In the genomic region with DNA sequence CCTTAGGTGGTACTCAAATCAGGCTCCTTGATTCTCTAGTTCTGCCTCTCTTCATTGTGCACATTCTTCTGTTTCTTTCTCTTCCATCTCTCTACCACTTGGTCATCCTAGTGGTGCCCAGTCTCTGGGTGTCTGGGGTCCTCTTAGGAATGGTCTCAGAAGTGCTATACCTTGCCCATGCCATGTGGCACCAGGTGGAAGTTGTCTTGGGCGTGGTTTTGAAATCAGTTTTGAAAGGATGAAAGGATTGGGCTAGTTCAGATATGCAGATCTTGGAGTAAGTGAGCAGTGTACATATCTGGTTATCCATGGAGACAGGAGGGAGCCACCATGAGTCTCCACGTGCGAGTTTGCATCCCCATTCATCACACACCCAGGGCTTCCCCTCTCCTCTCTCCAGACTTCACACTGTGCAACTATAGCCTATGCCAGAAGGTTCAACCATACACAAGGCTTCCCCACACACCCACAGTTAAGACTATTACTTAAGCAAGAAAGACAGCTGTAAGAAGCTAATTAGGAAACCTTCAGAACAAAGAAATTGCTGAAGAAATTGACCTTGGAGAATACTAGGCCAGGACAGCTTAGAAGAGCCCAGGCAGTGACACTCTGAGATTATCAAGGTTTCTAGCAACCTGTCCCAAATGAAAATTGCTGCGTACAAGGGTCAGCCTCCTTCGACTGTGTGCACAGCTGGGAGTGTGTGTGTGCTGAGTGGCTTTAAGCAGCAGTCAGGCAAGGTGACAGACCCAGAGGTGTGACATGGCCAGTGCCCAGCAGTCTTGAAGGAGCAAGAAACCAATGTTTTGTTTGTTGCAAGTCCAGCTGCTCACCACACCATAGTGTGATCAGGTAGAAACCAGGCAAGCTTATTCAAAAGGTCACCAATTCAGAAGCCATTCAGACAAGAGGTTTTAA, we compare ENCODE assay signal across 10 mouse cellular contexts. TPM values are rescaled to one million over a fixed set of nuclear protein-coding genes. Genes with fewer than 3 reads are reported as not detected.
A peak's percentile ranks its signal among the peaks of the same experiment; 100 is the strongest.
DNase-seq lines count a peak whose midpoint lies in the region; ATAC-seq and TF ChIP-seq lines count a peak whose summit lies in the region.
"Had no signal": no experiment of that assay in that cellular context is flagged by ENCODE, and none has a peak within 500 bp of the region (broad histone marks: within the 10 kb centered on the region; RNA-seq: fewer than 3 reads in every experiment).

No protein-coding gene starts in this region.

- no peaks in the 10 kb centered on the region for H3K9me3 ChIP-seq in lung, postnatal 0 days (ENCODE audit: low read length)
- H3K9me3 ChIP-seq in forebrain, embryonic 13.5 days (replicated peaks): no peaks in the 10 kb centered on the region
- no peaks in the 10 kb centered on the region for H3K9me3 ChIP-seq in limb, embryonic 12.5 days
- no peaks in the 10 kb centered on the region for H3K9me3 ChIP-seq in neural tube, embryonic 12.5 days

- H3K4me1 ChIP-seq in lung, postnatal 0 days (ENCODE audit: insufficient read depth, low read depth, low read length): no peaks in the 10 kb centered on the region
- no peaks in the 10 kb centered on the region for H3K4me1 ChIP-seq in forebrain, embryonic 13.5 days
- H3K4me1 ChIP-seq in limb, embryonic 12.5 days (replicated peaks): peaks cover 12% of the 10 kb centered on the region
- H3K4me1 ChIP-seq in neural tube, embryonic 12.5 days: no peaks in the 10 kb centered on the region

- H3K36me3 ChIP-seq in lung, postnatal 0 days (ENCODE audit: insufficient read depth, low read length): peaks cover 21% of the 10 kb centered on the region
- peaks cover 43% of the 10 kb centered on the region for H3K36me3 ChIP-seq in forebrain, embryonic 13.5 days (ENCODE audit: poor library complexity, severe bottlenecking)
- H3K36me3 ChIP-seq in limb, embryonic 12.5 days: peaks cover 47% of the 10 kb centered on the region
- H3K36me3 ChIP-seq in neural tube, embryonic 12.5 days: peaks cover 41% of the 10 kb centered on the region

- no peak overlapping the region for H3K27ac ChIP-seq in lung, postnatal 0 days (ENCODE audit: low read length)
- H3K27ac ChIP-seq in forebrain, embryonic 13.5 days: 0 out of 2 replicates have a peak overlapping the region, but pooled peaks have one; percentile 15
- H3K27ac ChIP-seq in limb, embryonic 12.5 days: peak overlapping the region; percentile 50; the same call in 1 of the 2 replicates
- no peak overlapping the region for H3K27ac ChIP-seq in neural tube, embryonic 12.5 days
- H3K27ac ChIP-seq: gastrocnemius, adult 2 months had no signal

- TF ChIP-seq EP300 in lung, postnatal 0 days (IDR thresholded peaks at IDR 0.05): no peak

- peak; percentile 39 for DNase-seq in lung, postnatal 0 days (ENCODE audit: low spot score)
- no peak for DNase-seq in lung, postnatal 14 days
- no peak for DNase-seq in cerebellum, postnatal 10 days
- DNase-seq in adrenal gland, postnatal 14 days: no peak
- DNase-seq: cerebellum, adult 11 months; gastrocnemius, adult 2 months; right cerebral cortex, postnatal 25 days had no signal

- ATAC-seq in lung, postnatal 0 days: peak; percentile 43
- ATAC-seq in forebrain, embryonic 13.5 days: 0 out of 2 replicates have a peak, but pooled peaks have one; percentile 16
- ATAC-seq in limb, embryonic 12.5 days (ENCODE audit: insufficient number of reproducible peaks, insufficient read depth, low FRiP score, low TSS enrichment, low read depth): no peak
- ATAC-seq in neural tube, embryonic 12.5 days (ENCODE audit: low FRiP score, low read depth): peak; percentile 33; the same call in 1 of the 2 replicates

- H3K9ac ChIP-seq in lung, postnatal 0 days (replicated peaks; ENCODE audit: low read depth): no peak overlapping the region
- no peak overlapping the region for H3K9ac ChIP-seq in forebrain, embryonic 13.5 days
- H3K9ac ChIP-seq in limb, embryonic 12.5 days (replicated peaks): no peak overlapping the region
- H3K9ac ChIP-seq in neural tube, embryonic 12.5 days: no peak overlapping the region

- 29% methylated on average over 5 of the region's 5 CpGs for WGBS in lung, postnatal 0 days
- 44% methylated on average over 5 of the region's 5 CpGs for WGBS in forebrain, embryonic 13.5 days
- WGBS in limb, embryonic 12.5 days: 42% methylated on average over 5 of the region's 5 CpGs
- WGBS in neural tube, embryonic 12.5 days: 46% methylated on average over 5 of the region's 5 CpGs

- H3K4me2 ChIP-seq in lung, postnatal 0 days (replicated peaks; ENCODE audit: low read depth, low read length): no peak overlapping the region
- H3K4me2 ChIP-seq in forebrain, embryonic 13.5 days: no peak overlapping the region
- no peak overlapping the region for H3K4me2 ChIP-seq in limb, embryonic 12.5 days
- H3K4me2 ChIP-seq in neural tube, embryonic 12.5 days (replicated peaks): no peak overlapping the region

- TF ChIP-seq CTCF in lung, postnatal 0 days (IDR thresholded peaks at IDR 0.05): no peak

- no peak overlapping the region for H3K4me3 ChIP-seq in lung, postnatal 0 days (ENCODE audit: low read depth, low read length)
- H3K4me3 ChIP-seq in forebrain, embryonic 13.5 days: no peak overlapping the region
- no peak overlapping the region for H3K4me3 ChIP-seq in limb, embryonic 12.5 days (replicated peaks)
- H3K4me3 ChIP-seq in neural tube, embryonic 12.5 days: no peak overlapping the region
- H3K4me3 ChIP-seq: gastrocnemius, adult 2 months had no signal

- no peaks in the 10 kb centered on the region for H3K27me3 ChIP-seq in lung, postnatal 0 days (replicated peaks; ENCODE audit: insufficient read depth, low read length)
- H3K27me3 ChIP-seq in forebrain, embryonic 13.5 days: no peaks in the 10 kb centered on the region
- no peaks in the 10 kb centered on the region for H3K27me3 ChIP-seq in limb, embryonic 12.5 days
- no peaks in the 10 kb centered on the region for H3K27me3 ChIP-seq in neural tube, embryonic 12.5 days (replicated peaks)

RNA-seq across cellular contexts. Expression of gene Rps15a, which starts 12.3 kb away (rescaled TPM):
- polyA plus RNA-seq in lung, postnatal 0 days (2015; fragmentation: Nextera tagmentation; extraction: Ambion mirVana): 556 and 600 TPM in 2 replicates
- 632 and 719 TPM in 2 replicates for polyA plus RNA-seq in forebrain, embryonic 13.5 days (2015; fragmentation: Nextera tagmentation; extraction: Ambion mirVana)
- 724 and 793 TPM in 2 replicates for polyA plus RNA-seq in limb, embryonic 12.5 days (2016; fragmentation: Nextera tagmentation; extraction: Ambion mirVana)
- 496 and 504 TPM in 2 replicates for polyA plus RNA-seq in neural tube, embryonic 12.5 days (2016; fragmentation: Nextera tagmentation; extraction: Ambion mirVana)
- total RNA-seq in adrenal gland, postnatal 14 days (2021): 705 and 913 TPM in 2 replicates

RNA-seq across cellular contexts. Expression of gene Arl6ip1, which starts 25.7 kb away (rescaled TPM):
- 550 and 573 TPM in 2 replicates for polyA plus RNA-seq in lung, postnatal 0 days (2015; fragmentation: Nextera tagmentation; extraction: Ambion mirVana)
- polyA plus RNA-seq in forebrain, embryonic 13.5 days (2015; fragmentation: Nextera tagmentation; extraction: Ambion mirVana): 696 and 753 TPM in 2 replicates
- polyA plus RNA-seq in limb, embryonic 12.5 days (2016; fragmentation: Nextera tagmentation; extraction: Ambion mirVana): 420 and 476 TPM in 2 replicates
- polyA plus RNA-seq in neural tube, embryonic 12.5 days (2016; fragmentation: Nextera tagmentation; extraction: Ambion mirVana): 389 and 484 TPM in 2 replicates
- total RNA-seq in adrenal gland, postnatal 14 days (2021): 151 and 154 TPM in 2 replicates

Comparison
In these comparisons a context has a peak if more than half of its experiments do, and no peak if none do; other contexts are left out.
1. H3K27ac ChIP-seq: peak in forebrain, embryonic 13.5 days (single experiment) and limb, embryonic 12.5 days (single experiment); none in lung, postnatal 0 days (single experiment) and neural tube, embryonic 12.5 days (single experiment).